Mouse (Mus musculus): ENCODE results near the gene Neurl2.
"Not testable (repeated sequence)": the region's sequence is repeated elsewhere in the genome, so short reads cannot be mapped to it uniquely, and the experiment has no call there.

Gene Neurl2

DNA sequence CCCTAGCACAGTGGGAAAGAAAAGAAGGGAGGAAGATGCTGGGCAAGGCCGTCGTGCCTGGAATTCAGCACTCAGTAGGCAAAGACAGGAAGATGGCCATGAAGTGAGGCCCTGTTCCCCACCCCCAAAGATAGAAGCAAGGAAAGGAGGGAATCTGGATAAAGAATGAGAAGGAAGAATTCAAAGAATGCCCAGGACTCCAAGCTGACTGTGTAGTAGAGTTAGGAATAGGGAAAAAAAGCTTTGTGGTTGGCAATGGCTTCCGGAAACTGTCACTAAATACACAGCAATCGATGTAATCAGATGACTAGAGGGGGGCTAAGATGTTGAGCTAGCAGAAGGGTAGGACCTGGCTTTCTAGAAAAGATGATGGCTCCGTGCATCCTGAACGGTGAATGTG lies 16.1 kb downstream of the Neurl2 start:
- no peak for DNase-seq (ENCODE audit: low read depth, low spot score)

DNA sequence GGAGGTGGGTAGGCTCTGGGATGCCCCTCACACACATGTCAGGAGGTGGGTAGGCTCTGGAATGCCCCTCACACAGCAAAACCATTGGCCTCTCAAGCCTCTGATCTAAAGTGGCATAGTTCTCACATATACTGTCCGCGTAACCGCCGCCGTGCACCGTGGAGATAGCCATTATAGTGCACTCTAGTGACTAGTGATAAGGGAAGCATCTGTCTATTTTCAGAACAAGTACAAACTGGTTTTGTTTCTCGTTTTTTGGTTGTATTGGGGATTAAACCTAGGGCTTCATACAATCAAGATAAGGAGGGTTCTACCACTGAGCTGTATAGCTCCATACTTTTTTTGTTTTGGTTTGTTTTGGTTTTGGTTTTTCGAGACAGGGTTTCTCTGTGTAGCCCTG lies 17.4 kb downstream of the Neurl2 start:
- no peak for DNase-seq (ENCODE audit: low read depth, low spot score)

DNA sequence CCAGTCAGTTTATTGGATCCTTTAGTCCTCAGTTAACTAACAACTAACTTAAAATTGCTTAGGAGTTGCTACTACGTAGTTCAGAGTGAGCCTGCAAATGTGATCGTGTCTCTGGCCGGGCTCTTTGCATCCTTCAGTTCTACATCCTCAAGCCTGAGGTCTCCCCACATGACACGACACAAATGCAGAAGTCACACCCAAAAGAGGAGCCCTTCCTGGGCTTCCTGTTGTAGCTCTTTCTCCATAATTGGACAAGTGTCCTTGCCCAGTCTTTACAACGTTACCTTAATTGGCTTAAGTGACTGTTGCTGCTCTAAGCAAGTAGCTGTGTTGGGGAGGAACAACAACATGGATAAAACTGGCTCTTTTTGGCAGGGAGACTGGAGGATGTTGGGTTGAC lies 17.9 kb downstream of the Neurl2 start:
- no peak for DNase-seq (ENCODE audit: low read depth, low spot score)

GRCm38 (mm10) chr2:164813557-164813956 lies 19.7 kb downstream of the Neurl2 start:
- no peak for DNase-seq (ENCODE audit: low read depth, low spot score)

GRCm38 (mm10) chr2:164806614-164807013 lies 26.6 kb downstream of the Neurl2 start:
- no peak for DNase-seq (ENCODE audit: low read depth, low spot score)

- DNase-seq (ENCODE audit: low read depth, low spot score), result no peak
Observed at GRCm38 (mm10) chr2:164805332-164805718, 27.9 kb downstream of the Neurl2 start.

- peak; percentile 99 for DNase-seq (ENCODE audit: low read depth, low spot score)
Observed at GRCm38 (mm10) chr2:164804533-164805331, 28.5 kb downstream of the Neurl2 start, which contains the start of the genes Acot8 and Zswim3. Gene Acot8 (minus strand): TSS chr2:164804882. Gene Zswim3 (plus strand): TSS chr2:164805098.

DNA sequence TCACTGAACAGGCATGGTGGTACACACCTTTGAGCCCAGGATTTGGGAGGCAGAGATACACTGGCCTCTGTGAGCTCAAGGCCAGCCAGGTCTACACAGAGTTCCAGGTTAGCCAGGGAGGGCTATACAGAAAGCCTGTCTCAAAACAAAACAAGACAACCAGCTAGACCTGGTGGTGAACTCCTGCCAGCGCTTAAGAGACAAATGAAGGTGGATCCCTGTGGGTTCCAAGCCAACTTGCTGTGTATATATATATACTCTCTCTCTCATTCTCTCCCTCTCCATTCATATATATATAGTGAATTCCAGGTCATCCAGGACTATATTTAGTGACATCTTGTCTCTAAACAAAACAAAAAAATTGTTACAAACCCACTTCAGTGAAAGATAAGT lies 29.3 kb downstream of the Neurl2 start:
- no peak for DNase-seq (ENCODE audit: low read depth, low spot score)

DNA sequence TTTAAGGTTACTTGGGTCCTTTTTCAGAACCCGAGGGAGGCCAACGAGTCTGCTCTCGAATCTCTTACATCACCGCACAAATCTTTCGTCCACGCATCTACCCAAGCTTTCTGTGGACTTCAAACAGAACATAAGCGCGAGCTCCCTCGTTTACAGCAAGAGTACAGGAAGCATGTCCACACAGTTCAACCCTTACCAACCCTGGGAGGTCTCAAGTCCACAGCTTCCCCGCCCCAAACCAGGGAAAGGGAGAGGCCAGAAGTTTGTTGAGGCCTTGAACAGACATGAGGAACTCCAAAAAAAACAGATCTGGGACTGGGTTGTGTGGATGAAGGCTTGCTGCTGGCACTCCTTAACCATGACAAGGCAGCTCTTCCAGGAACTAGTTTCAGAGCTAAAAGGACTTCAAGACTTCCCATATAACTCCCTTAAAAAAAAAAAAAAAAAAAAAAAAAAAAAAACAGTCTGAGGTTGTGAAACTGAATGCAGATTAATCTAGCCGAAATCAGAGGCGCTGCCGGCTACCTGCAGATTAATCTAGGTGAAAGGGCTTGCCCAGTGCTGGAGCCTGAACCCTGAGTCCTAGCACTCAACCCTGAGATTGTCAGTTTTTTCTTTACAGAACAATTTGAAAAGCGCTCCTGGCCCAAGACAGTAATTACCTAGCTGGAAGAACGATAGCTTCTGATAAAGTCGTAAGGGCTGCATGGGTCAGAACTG lies 29.9 kb downstream of the Neurl2 start:
- no peak for DNase-seq (ENCODE audit: low read depth, low spot score)

- no peak for DNase-seq (ENCODE audit: low read depth, low spot score)
Observed at GRCm38 (mm10) chr2:164800252-164801004, 32.8 kb downstream of the Neurl2 start.

- DNase-seq (ENCODE audit: low read depth, low spot score), result not testable (repeated sequence)
Observed at GRCm38 (mm10) chr2:164798554-164798953, 34.7 kb downstream of the Neurl2 start.

DNA sequence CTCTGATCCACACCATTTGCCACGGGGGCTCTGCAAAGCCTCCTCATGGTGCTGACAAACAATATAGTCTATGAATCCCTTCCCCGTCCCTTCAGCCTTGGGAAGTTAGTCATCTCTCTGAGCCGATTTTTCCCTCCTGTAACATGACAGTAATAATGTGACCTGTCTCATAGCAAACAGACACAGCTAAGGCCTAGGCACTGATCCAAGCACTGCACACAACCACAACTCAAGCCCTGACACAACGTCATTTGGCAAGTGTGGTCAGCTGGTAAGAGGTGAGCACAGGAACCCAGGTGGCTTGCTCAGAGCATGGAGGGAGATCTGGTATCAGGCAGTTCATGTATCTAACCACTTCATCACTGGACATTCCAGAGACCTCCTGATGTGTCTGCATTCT lies 37.4 kb downstream of the Neurl2 start:
- DNase-seq (ENCODE audit: low read depth, low spot score), result no peak

GRCm38 (mm10) chr2:164794293-164794692 lies 39.0 kb downstream of the Neurl2 start:
- DNase-seq (ENCODE audit: low read depth, low spot score), result peak; percentile 91

GRCm38 (mm10) chr2:164793772-164794171 lies 39.5 kb downstream of the Neurl2 start:
- DNase-seq (ENCODE audit: low read depth, low spot score), result no peak

DNA sequence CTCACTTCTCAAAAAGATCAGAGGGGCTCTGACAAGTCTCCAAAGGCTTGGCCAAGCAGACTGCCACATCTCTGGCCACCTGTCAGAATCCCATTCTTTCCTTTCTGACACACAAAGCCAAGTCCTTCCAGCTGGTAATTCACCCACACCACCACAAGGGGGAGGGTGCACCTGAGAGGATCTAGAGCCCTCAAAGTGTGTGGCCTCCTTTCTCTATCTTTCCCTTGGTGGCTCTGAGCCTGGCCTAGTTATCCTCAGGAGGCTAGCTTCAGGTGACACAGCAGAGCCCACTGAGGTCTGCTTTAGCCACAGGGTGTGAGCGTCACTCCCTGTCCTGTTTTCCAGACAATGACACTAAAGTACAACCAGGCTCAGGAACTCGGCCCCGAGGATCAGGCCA lies 40.0 kb downstream of the Neurl2 start:
- DNase-seq (ENCODE audit: low read depth, low spot score), result no peak

GRCm38 (mm10) chr2:164792400-164793190 lies 40.7 kb downstream of the Neurl2 start:
- DNase-seq (ENCODE audit: low read depth, low spot score), result no peak

DNA sequence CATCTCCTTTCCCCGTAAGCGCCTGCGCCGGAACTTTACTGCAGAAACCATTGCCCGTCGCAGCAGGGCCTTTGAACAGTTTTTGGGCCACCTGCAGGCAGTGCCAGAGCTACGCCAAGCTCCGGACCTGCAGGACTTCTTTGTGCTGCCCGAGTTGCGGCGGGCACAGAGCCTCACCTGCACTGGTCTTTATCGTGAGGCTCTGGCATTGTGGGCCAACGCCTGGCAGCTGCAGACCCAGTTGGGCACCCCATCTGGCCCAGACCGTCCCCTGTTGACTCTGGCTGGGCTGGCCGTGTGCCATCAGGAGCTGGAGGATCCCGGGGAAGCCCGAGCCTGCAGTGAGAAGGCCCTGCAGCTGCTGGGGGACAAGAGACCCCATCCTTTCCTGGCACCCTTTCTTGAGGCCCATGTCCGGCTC lies 41.4 kb downstream of the Neurl2 start:
- no peak for DNase-seq (ENCODE audit: low read depth, low spot score)

DNA sequence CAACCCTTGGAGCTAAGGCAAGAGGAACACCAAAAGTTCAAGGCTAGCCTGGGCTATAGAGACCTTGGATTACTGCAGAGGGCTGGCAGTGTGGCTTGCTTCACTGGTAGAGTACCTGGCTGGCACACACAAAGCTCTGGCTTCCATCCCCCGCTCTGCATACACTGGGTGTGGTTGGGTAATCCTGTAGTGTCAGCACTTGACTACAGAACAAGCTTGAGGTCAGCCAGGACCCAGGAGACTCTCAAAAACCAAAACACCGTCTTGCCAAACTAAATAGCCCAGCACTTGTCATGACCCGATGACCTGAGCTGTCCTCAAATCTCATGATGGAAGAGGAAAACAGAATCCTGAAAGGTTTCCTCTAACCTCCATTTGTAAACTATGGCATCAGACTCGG lies 42.8 kb downstream of the Neurl2 start:
- DNase-seq (ENCODE audit: low read depth, low spot score), result no peak

DNA sequence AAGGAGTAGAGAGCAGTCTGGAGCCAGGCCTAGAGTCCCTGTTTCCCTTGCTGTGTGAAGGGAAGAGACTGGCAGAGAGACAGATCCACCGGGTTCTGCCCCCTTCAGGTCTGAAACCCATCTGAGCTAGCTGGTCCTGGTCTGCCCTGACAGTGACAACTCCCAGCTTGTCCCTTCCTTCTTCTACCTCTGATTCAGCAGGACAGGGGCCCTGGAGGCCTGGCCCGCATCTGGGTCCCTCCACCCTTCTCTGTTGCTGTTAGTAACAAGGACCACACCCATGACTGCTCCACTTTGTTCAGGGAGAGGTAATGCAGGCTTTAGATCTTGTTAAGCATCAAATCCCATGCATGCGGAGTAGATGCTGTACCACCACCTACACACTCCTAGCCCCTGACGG lies 44.8 kb downstream of the Neurl2 start:
- DNase-seq (ENCODE audit: low read depth, low spot score), result no peak

DNA sequence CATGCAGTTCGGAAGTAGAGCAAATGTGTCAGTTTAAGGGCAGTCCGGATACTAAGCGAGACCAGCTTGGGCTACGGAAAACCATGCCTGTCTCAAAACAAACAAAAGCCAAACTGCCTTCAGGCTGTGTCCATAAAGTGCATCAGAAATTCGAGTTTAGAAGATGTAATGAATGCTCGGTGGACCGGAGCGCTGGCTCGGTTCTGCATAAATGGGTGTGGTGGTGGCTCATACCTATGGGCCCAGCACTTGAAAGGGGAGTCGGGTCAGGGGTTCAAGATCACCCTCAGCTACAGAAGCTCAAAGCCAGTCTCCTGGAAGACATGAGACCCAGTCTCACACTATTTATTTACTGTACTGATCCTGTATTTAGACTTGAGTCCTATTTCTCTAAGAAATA lies 45.5 kb downstream of the Neurl2 start:
- no peak for DNase-seq (ENCODE audit: low read depth, low spot score)

- DNase-seq (ENCODE audit: low read depth, low spot score), result no peak
Observed at GRCm38 (mm10) chr2:164787032-164787431, 46.2 kb downstream of the Neurl2 start.
